Mouse (Mus musculus) forebrain, embryonic 11.5 days (tissue): ENCODE measurements around the gene 3110009E18Rik. TPM values are rescaled to one million over a fixed set of nuclear protein-coding genes. Genes with fewer than 3 reads are reported as not detected.

Experiments used
- ATAC-seq: fragments of 200-750 bp; cut with Nextera tagmentation; replicated peaks from 2 replicates; pipeline ENCODE4 v1.8.0; 2017; ENCODE audit warnings: moderate TSS enrichment; ENCODE audit not compliant: low FRiP score
- DNase-seq: peaks from one replicate; pipeline ENCODE4 v3.0.0-alpha.2; 2017; ENCODE audit warnings: low spot score
- H3K27ac ChIP-seq: fragments of 300-500 bp; sonication (generic); 2 replicates; pipeline ENCODE4 v1.5.1; 2014; ENCODE audit warnings: low read depth, low read length
- H3K27me3 ChIP-seq: fragments of 300-500 bp; sonication (generic); 2 replicates; pipeline ENCODE4 v1.6.1; 2014; ENCODE audit warnings: mild to moderate bottlenecking, low read length, mixed read lengths; ENCODE audit not compliant: control insufficient read depth, insufficient read depth
- H3K36me3 ChIP-seq: fragments of 300-500 bp; sonication (generic); 2 replicates; pipeline ENCODE4 v1.6.1; 2014; ENCODE audit warnings: mild to moderate bottlenecking, low read length, moderate library complexity, mixed read lengths; ENCODE audit not compliant: control insufficient read depth, insufficient read depth
- H3K4me1 ChIP-seq: fragments of 300-500 bp; sonication (generic); replicated peaks from 2 replicates; pipeline ENCODE4 v1.6.1; 2014; ENCODE audit warnings: low read length, mixed read lengths; ENCODE audit not compliant: control insufficient read depth, insufficient read depth
- H3K4me2 ChIP-seq: fragments of 300-500 bp; sonication (generic); 2 replicates; pipeline ENCODE4 v1.6.1; 2014; ENCODE audit warnings: low read depth, mild to moderate bottlenecking, low read length, moderate library complexity, mixed read lengths; ENCODE audit not compliant: severe bottlenecking
- H3K4me3 ChIP-seq: fragments of 300-500 bp; sonication (generic); 2 replicates; pipeline ENCODE4 v1.5.1; 2014; ENCODE audit warnings: low read depth, low read length
- H3K9ac ChIP-seq: fragments of 300-500 bp; sonication (generic); 2 replicates; pipeline ENCODE4 v1.6.1; 2014; ENCODE audit warnings: low read length
- H3K9me3 ChIP-seq: fragments of 300-500 bp; sonication (generic); 2 replicates; pipeline ENCODE4 v1.6.1; 2016; ENCODE audit warnings: low read length, mixed read lengths; ENCODE audit not compliant: control insufficient read depth
- WGBS: fragments of 180-500 bp; shearing (Covaris S2); extraction: QIAGEN DNeasy Blood & Tissue Kit; methylation state at CpG from one replicate; pipeline ENCODE4 v1.1.7; 2014; 5-methylcytosine and 5-hydroxymethylcytosine counted together
- polyA plus RNA-seq: library from polyadenylated mRNA; unstranded; fragments of >200 nt; fragmentation: Nextera tagmentation; extraction: Ambion mirVana; gene quantifications from 2 replicates; pipeline ENCODE4 v1.2.1, GENCODE M21; 2014

The 3110009E18Rik gene
- polyA plus RNA-seq, 1 experiment from 2014 or later: 23.1 TPM

- Histone ChIP-seq H3K4me2 (no peak overlapping the region), H3K9ac (no peak overlapping the region), H3K27ac (no peak overlapping the region), H3K36me3 (no peaks in the 10 kb centered on the region), H3K4me1 (no peaks in the 10 kb centered on the region), H3K9me3 (no peaks in the 10 kb centered on the region; the same call in 1 of the 2 replicates), H3K27me3 (no peaks in the 10 kb centered on the region), H3K4me3 (no peak overlapping the region)
- WGBS: 81% methylated on average over 3 of the region's 3 CpGs
- ATAC-seq (no peak), DNase-seq (no peak)
Measured at GRCm38 (mm10) chr1:120094920-120095319, 26.1 kb upstream of the 3110009E18Rik start.

GRCm38 (mm10) chr1:120098327-120098726 is 22.7 kb upstream of the 3110009E18Rik start:
- H3K4me1 ChIP-seq: no peaks in the 10 kb centered on the region
- peak; percentile 72 for DNase-seq
- H3K9me3 ChIP-seq: no peaks in the 10 kb centered on the region
- H3K36me3 ChIP-seq: no peaks in the 10 kb centered on the region
- H3K4me2 ChIP-seq: no peak overlapping the region
- no peaks in the 10 kb centered on the region for H3K27me3 ChIP-seq
- no peak overlapping the region for H3K4me3 ChIP-seq
- 16% methylated on average over 7 of the region's 7 CpGs for WGBS
- H3K27ac ChIP-seq: no peak overlapping the region
- no peak overlapping the region for H3K9ac ChIP-seq
- no peak for ATAC-seq

GRCm38 (mm10) chr1:120099483-120099882 is 21.5 kb upstream of the 3110009E18Rik start:
- Histone ChIP-seq H3K4me3 (no peak overlapping the region), H3K9me3 (no peaks in the 10 kb centered on the region), H3K9ac (no peak overlapping the region), H3K27ac (no peak overlapping the region), H3K4me1 (no peaks in the 10 kb centered on the region), H3K4me2 (no peak overlapping the region), H3K36me3 (no peaks in the 10 kb centered on the region), H3K27me3 (no peaks in the 10 kb centered on the region)
- ATAC-seq (no peak), DNase-seq (no peak)
- WGBS: 74% methylated on average over 6 of the region's 6 CpGs

- no peaks in the 10 kb centered on the region for H3K36me3 ChIP-seq
- 87% methylated on average over 8 of the region's 8 CpGs for WGBS
- H3K4me3 ChIP-seq: no peak overlapping the region
- H3K4me2 ChIP-seq: no peak overlapping the region
- no peaks in the 10 kb centered on the region for H3K4me1 ChIP-seq
- no peak overlapping the region for H3K27ac ChIP-seq
- H3K9me3 ChIP-seq: no peaks in the 10 kb centered on the region
- H3K27me3 ChIP-seq: no peaks in the 10 kb centered on the region
- no peak overlapping the region for H3K9ac ChIP-seq
- DNase-seq (no peak), ATAC-seq (no peak)
Measured at GRCm38 (mm10) chr1:120100456-120101226, 20.3 kb upstream of the 3110009E18Rik start.

GRCm38 (mm10) chr1:120101227-120101609 is 19.8 kb upstream of the 3110009E18Rik start:
- DNase-seq (no peak), ATAC-seq (no peak)
- Histone ChIP-seq H3K4me1 (no peaks in the 10 kb centered on the region), H3K27ac (no peak overlapping the region), H3K4me2 (no peak overlapping the region), H3K9me3 (no peaks in the 10 kb centered on the region), H3K36me3 (no peaks in the 10 kb centered on the region), H3K27me3 (no peaks in the 10 kb centered on the region), H3K4me3 (no peak overlapping the region), H3K9ac (no peak overlapping the region)
- WGBS: 89% methylated on average over 3 of the region's 3 CpGs

- Histone ChIP-seq H3K9ac (no peak overlapping the region), H3K27me3 (no peaks in the 10 kb centered on the region), H3K4me3 (no peak overlapping the region), H3K4me2 (no peak overlapping the region), H3K36me3 (no peaks in the 10 kb centered on the region), H3K27ac (no peak overlapping the region), H3K9me3 (no peaks in the 10 kb centered on the region), H3K4me1 (no peaks in the 10 kb centered on the region)
- WGBS: 87% methylated on average over 5 of the region's 5 CpGs
- ATAC-seq (no peak), DNase-seq (no peak)
Measured at GRCm38 (mm10) chr1:120105556-120105959, 15.4 kb upstream of the 3110009E18Rik start.

- DNase-seq: no peak
- Histone ChIP-seq H3K9ac (no peak overlapping the region), H3K4me1 (no peaks in the 10 kb centered on the region), H3K36me3 (peaks cover 8% of the 10 kb centered on the region), H3K4me2 (no peak overlapping the region), H3K9me3 (peaks cover 3% of the 10 kb centered on the region; the same call in 1 of the 2 replicates), H3K4me3 (no peak overlapping the region), H3K27me3 (no peaks in the 10 kb centered on the region), H3K27ac (no peak overlapping the region)
- no peak for ATAC-seq
- WGBS: 86% methylated on average over 19 of the region's 19 CpGs
Measured at GRCm38 (mm10) chr1:120109741-120110432, 11.1 kb upstream of the 3110009E18Rik start.

GRCm38 (mm10) chr1:120111766-120112165 is 9.2 kb upstream of the 3110009E18Rik start:
- DNase-seq (no peak), ATAC-seq (no peak)
- Histone ChIP-seq H3K27me3 (no peaks in the 10 kb centered on the region), H3K27ac (no peak overlapping the region), H3K4me1 (0 out of 2 replicates have a peak, but pooled peaks cover 2% of the 10 kb centered on the region), H3K4me3 (no peak overlapping the region), H3K9me3 (peaks cover 3% of the 10 kb centered on the region; the same call in 1 of the 2 replicates), H3K36me3 (peaks cover 20% of the 10 kb centered on the region), H3K4me2 (no peak overlapping the region), H3K9ac (no peak overlapping the region)
- 87% methylated on average over 8 of the region's 8 CpGs for WGBS
